Mouse (Mus musculus): ENCODE measurements around the gene Ecm2. TPM values are rescaled to one million over a fixed set of nuclear protein-coding genes. Genes with fewer than 3 reads are reported as not detected.

The Ecm2 gene
- polyA plus RNA-seq, 1 experiment from 2014 or later, result 0.93 TPM

GRCm38 (mm10) chr13:49560886-49561285 lies 56.3 kb downstream of the Ecm2 start:
- Histone ChIP-seq H3K9ac (ENCODE audit: low read depth, low read length) (no peak overlapping the region), H3K27me3 (ENCODE audit: control insufficient read depth, insufficient read depth, low read length) (no peaks in the 10 kb centered on the region), H3K4me2 (replicated peaks; ENCODE audit: low read depth, low read length) (no peak overlapping the region), H3K9me3 (ENCODE audit: control insufficient read depth, low read length) (no peaks in the 10 kb centered on the region), H3K27ac (ENCODE audit: low read depth, low read length) (no peak overlapping the region), H3K4me3 (ENCODE audit: low read length) (no peak overlapping the region), H3K4me1 (ENCODE audit: control insufficient read depth, insufficient read depth, low read length) (no peaks in the 10 kb centered on the region), H3K36me3 (ENCODE audit: control insufficient read depth, insufficient read depth, low read length) (no peaks in the 10 kb centered on the region)
- no peak for ATAC-seq (ENCODE audit: low FRiP score, low TSS enrichment)
- WGBS, result 67% methylated on average over 2 of the region's 2 CpGs

- Histone ChIP-seq H3K4me2 (replicated peaks; ENCODE audit: low read depth, low read length) (no peak overlapping the region), H3K27me3 (ENCODE audit: control insufficient read depth, insufficient read depth, low read length) (no peaks in the 10 kb centered on the region), H3K9me3 (ENCODE audit: control insufficient read depth, low read length) (no peaks in the 10 kb centered on the region), H3K27ac (ENCODE audit: low read depth, low read length) (no peak overlapping the region), H3K36me3 (ENCODE audit: control insufficient read depth, insufficient read depth, low read length) (no peaks in the 10 kb centered on the region), H3K4me1 (ENCODE audit: control insufficient read depth, insufficient read depth, low read length) (no peaks in the 10 kb centered on the region), H3K4me3 (ENCODE audit: low read length) (no peak overlapping the region), H3K9ac (ENCODE audit: low read depth, low read length) (no peak overlapping the region)
- 93% methylated on average over 1 of the region's 1 CpGs for WGBS
- ATAC-seq (ENCODE audit: low FRiP score, low TSS enrichment), result no peak
Measured at GRCm38 (mm10) chr13:49564347-49564746, 59.7 kb downstream of the Ecm2 start.

- Histone ChIP-seq H3K4me3 (ENCODE audit: low read length) (no peak overlapping the region), H3K27ac (ENCODE audit: low read depth, low read length) (no peak overlapping the region), H3K4me2 (replicated peaks; ENCODE audit: low read depth, low read length) (no peak overlapping the region), H3K36me3 (ENCODE audit: control insufficient read depth, insufficient read depth, low read length) (no peaks in the 10 kb centered on the region), H3K27me3 (ENCODE audit: control insufficient read depth, insufficient read depth, low read length) (no peaks in the 10 kb centered on the region), H3K9ac (ENCODE audit: low read depth, low read length) (no peak overlapping the region), H3K4me1 (ENCODE audit: control insufficient read depth, insufficient read depth, low read length) (no peaks in the 10 kb centered on the region), H3K9me3 (ENCODE audit: control insufficient read depth, low read length) (no peaks in the 10 kb centered on the region)
- 69% methylated on average over 3 of the region's 3 CpGs for WGBS
- no peak for ATAC-seq (ENCODE audit: low FRiP score, low TSS enrichment)
Measured at GRCm38 (mm10) chr13:49570371-49570770, 65.8 kb downstream of the Ecm2 start.

GRCm38 (mm10) chr13:49571418-49571817 lies 66.8 kb downstream of the Ecm2 start:
- H3K9me3 ChIP-seq (ENCODE audit: control insufficient read depth, low read length), result no peaks in the 10 kb centered on the region
- H3K27me3 ChIP-seq (ENCODE audit: control insufficient read depth, insufficient read depth, low read length), result no peaks in the 10 kb centered on the region
- H3K9ac ChIP-seq (ENCODE audit: low read depth, low read length), result no peak overlapping the region
- no peak overlapping the region for H3K27ac ChIP-seq (ENCODE audit: low read depth, low read length)
- no peak overlapping the region for H3K4me2 ChIP-seq (replicated peaks; ENCODE audit: low read depth, low read length)
- H3K4me3 ChIP-seq (ENCODE audit: low read length), result no peak overlapping the region
- WGBS, result 82% methylated on average over 2 of the region's 2 CpGs
- no peaks in the 10 kb centered on the region for H3K4me1 ChIP-seq (ENCODE audit: control insufficient read depth, insufficient read depth, low read length)
- ATAC-seq (ENCODE audit: low FRiP score, low TSS enrichment), result no peak
- no peaks in the 10 kb centered on the region for H3K36me3 ChIP-seq (ENCODE audit: control insufficient read depth, insufficient read depth, low read length)

GRCm38 (mm10) chr13:49581541-49582530 lies 77.2 kb downstream of the Ecm2 start, which contains the start of gene Omd:
Gene Omd (plus strand): TSS chr13:49582462.
- whole genome bisulfite sequencing, result 62% methylated on average over 8 of the region's 8 CpGs
- H3K27ac ChIP-seq (ENCODE audit: low read depth, low read length), result peak within 1 kb of the TSS; percentile 86
- no peak within 1 kb of the TSS for H3K4me2 ChIP-seq (replicated peaks; ENCODE audit: low read depth, low read length)

More at GRCm38 (mm10) chr13:49581541-49582530, 77.2 kb downstream of the Ecm2 start, which contains the start of gene Omd:
- no peak within 1 kb of the TSS for H3K9ac ChIP-seq (ENCODE audit: low read depth, low read length)
- no peak within 1 kb of the TSS for H3K4me3 ChIP-seq (ENCODE audit: low read length)
- no peaks in the 10 kb centered on the region for H3K9me3 ChIP-seq (ENCODE audit: control insufficient read depth, low read length)
- no peaks in the 10 kb centered on the region for H3K27me3 ChIP-seq (ENCODE audit: control insufficient read depth, insufficient read depth, low read length)
- H3K4me1 ChIP-seq (ENCODE audit: control insufficient read depth, insufficient read depth, low read length), result peaks cover 3% of the 10 kb centered on the region; the same call in 1 of the 2 replicates
- ATAC-seq (ENCODE audit: low FRiP score, low TSS enrichment), result no peak
- H3K36me3 ChIP-seq (ENCODE audit: control insufficient read depth, insufficient read depth, low read length), result no peaks in the 10 kb centered on the region

Other genes with a start within 250 kb of the Ecm2 start
- gene Fgd3, start 184.5 kb upstream of the Ecm2 start, polyA plus RNA-seq (2014; fragmentation: Nextera tagmentation; extraction: Ambion mirVana), result 0.20 and 0.46 TPM in 2 replicates
- gene Bicd2, start 163.2 kb upstream of the Ecm2 start, polyA plus RNA-seq (2014; fragmentation: Nextera tagmentation; extraction: Ambion mirVana), result 17.1 and 26.1 TPM in 2 replicates
- gene Ippk, start 83.6 kb upstream of the Ecm2 start, polyA plus RNA-seq (2014; fragmentation: Nextera tagmentation; extraction: Ambion mirVana), result 8.0 and 16.8 TPM in 2 replicates
- 1.1 and 1.6 TPM in 2 replicates for gene Tes3-ps, start 11.5 kb upstream of the Ecm2 start, polyA plus RNA-seq (2014; fragmentation: Nextera tagmentation; extraction: Ambion mirVana)
- gene Aspn, start 39.6 kb downstream of the Ecm2 start, polyA plus RNA-seq (2014; fragmentation: Nextera tagmentation; extraction: Ambion mirVana), result 3.7 and 5.3 TPM in 2 replicates
- 0.89 and 0.93 TPM in 2 replicates for gene Omd, start 77.7 kb downstream of the Ecm2 start, polyA plus RNA-seq (2014; fragmentation: Nextera tagmentation; extraction: Ambion mirVana)
- gene Ogn, start 103.2 kb downstream of the Ecm2 start, polyA plus RNA-seq (2014; fragmentation: Nextera tagmentation; extraction: Ambion mirVana), result 26.3 and 31.6 TPM in 2 replicates
- 34.1 and 45.5 TPM in 2 replicates for gene Cenpp, start 148.0 kb downstream of the Ecm2 start, polyA plus RNA-seq (2014; fragmentation: Nextera tagmentation; extraction: Ambion mirVana)
- 18.6 and 22.0 TPM in 2 replicates for gene Nol8, start 148.3 kb downstream of the Ecm2 start, polyA plus RNA-seq (2014; fragmentation: Nextera tagmentation; extraction: Ambion mirVana)
- 42.1 and 94.3 TPM in 2 replicates for gene Iars, start 177.3 kb downstream of the Ecm2 start, polyA plus RNA-seq (2014; fragmentation: Nextera tagmentation; extraction: Ambion mirVana)